Mouse (Mus musculus) kidney, embryonic 16.5 days (tissue): ENCODE results near the gene Ctnna2. TPM values are rescaled to one million over a fixed set of nuclear protein-coding genes. Genes with fewer than 3 reads are reported as not detected.

Experiments used
- ATAC-seq: fragments of 200-750 bp; cut with Nextera tagmentation; 2 replicates; pipeline ENCODE4 v1.8.0; 2017; ENCODE audit warnings: moderate TSS enrichment; ENCODE audit not compliant: low FRiP score, low TSS enrichment
- H3K27ac ChIP-seq: fragments of 300-500 bp; sonication (generic); 2 replicates; pipeline ENCODE4 v1.5.1; 2014; ENCODE audit warnings: low read length
- H3K27me3 ChIP-seq: fragments of 300-500 bp; sonication (generic); 2 replicates; pipeline ENCODE4 v1.6.1; 2014; ENCODE audit warnings: low read length, control low read depth, mixed read lengths; ENCODE audit not compliant: insufficient read depth
- H3K36me3 ChIP-seq: fragments of 300-500 bp; sonication (generic); 2 replicates; pipeline ENCODE4 v1.6.1; 2014; ENCODE audit warnings: low read length, control low read depth, mixed read lengths; ENCODE audit not compliant: insufficient read depth
- H3K4me1 ChIP-seq: fragments of 300-500 bp; sonication (generic); 2 replicates; pipeline ENCODE4 v1.6.1; 2014; ENCODE audit warnings: low read length, control low read depth, mixed read lengths; ENCODE audit not compliant: insufficient read depth
- H3K4me2 ChIP-seq: fragments of 300-500 bp; sonication (generic); replicated peaks from 2 replicates; pipeline ENCODE4 v1.6.1; 2014; ENCODE audit warnings: low read depth, low read length
- H3K4me3 ChIP-seq: fragments of 300-500 bp; sonication (generic); 2 replicates; pipeline ENCODE4 v1.5.1; 2014; ENCODE audit warnings: mild to moderate bottlenecking, low read length
- H3K9ac ChIP-seq: fragments of 300-500 bp; sonication (generic); replicated peaks from 2 replicates; pipeline ENCODE4 v1.6.1; 2014; ENCODE audit warnings: low read length
- H3K9me3 ChIP-seq: fragments of 300-500 bp; sonication (generic); 2 replicates; pipeline ENCODE4 v1.6.1; 2016; ENCODE audit warnings: low read length, control low read depth
- WGBS: fragments of 180-500 bp; shearing (Covaris S2); extraction: QIAGEN DNeasy Blood & Tissue Kit; methylation state at CpG from one replicate; pipeline ENCODE4 v1.1.7; 2014; 5-methylcytosine and 5-hydroxymethylcytosine counted together
- polyA plus RNA-seq: library from polyadenylated mRNA; unstranded; fragments of >200 nt; fragmentation: Nextera tagmentation; extraction: Ambion mirVana; gene quantifications from 2 replicates; pipeline ENCODE4 v1.2.1, GENCODE M21; 2015

Ctnna2 gene
- polyA plus RNA-seq, 1 experiment from 2014 or later, result 0.91 TPM

- H3K27me3 ChIP-seq, result no peaks in the 10 kb centered on the region
- no peaks in the 10 kb centered on the region for H3K4me1 ChIP-seq
- H3K4me3 ChIP-seq, result no peak overlapping the region
- H3K9ac ChIP-seq, result no peak overlapping the region
- no peaks in the 10 kb centered on the region for H3K36me3 ChIP-seq
- H3K9me3 ChIP-seq, result no peaks in the 10 kb centered on the region
- no peak overlapping the region for H3K27ac ChIP-seq
- H3K4me2 ChIP-seq, result no peak overlapping the region
- 23% methylated on average over 1 of the region's 1 CpGs for WGBS
- peak; percentile 51; the same call in 1 of the 2 replicates for ATAC-seq
Observed at GRCm38 (mm10) chr6:77742988-77743387, 236.5 kb downstream of the Ctnna2 start.

- no peak overlapping the region for H3K27ac ChIP-seq
- WGBS, result 77% methylated on average over 4 of the region's 4 CpGs
- ATAC-seq, result no peak
- H3K9me3 ChIP-seq, result no peaks in the 10 kb centered on the region
- H3K36me3 ChIP-seq, result no peaks in the 10 kb centered on the region
- no peak overlapping the region for H3K4me2 ChIP-seq
- no peaks in the 10 kb centered on the region for H3K4me1 ChIP-seq
- no peaks in the 10 kb centered on the region for H3K27me3 ChIP-seq
- no peak overlapping the region for H3K9ac ChIP-seq
- H3K4me3 ChIP-seq, result no peak overlapping the region
Observed at GRCm38 (mm10) chr6:77738640-77739039, 240.9 kb downstream of the Ctnna2 start.

DNA sequence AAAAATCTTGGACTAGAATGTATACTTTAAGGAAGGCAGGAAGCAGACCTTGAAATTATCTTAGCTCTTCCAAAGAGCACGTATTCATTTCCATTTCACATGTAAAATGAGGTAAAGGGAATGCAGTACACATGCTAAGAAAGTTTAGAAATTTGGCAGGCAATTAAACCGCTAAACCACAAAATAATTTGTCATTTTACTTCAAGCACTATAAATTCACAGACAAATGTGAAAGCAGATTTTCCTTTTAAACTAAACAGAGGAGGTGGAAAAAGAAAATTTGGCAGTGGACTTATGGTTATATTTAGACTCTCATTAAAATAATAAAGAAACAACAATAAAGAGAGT lies 254.6 kb downstream of the Ctnna2 start:
- Histone ChIP-seq H3K36me3 (no peaks in the 10 kb centered on the region), H3K4me1 (no peaks in the 10 kb centered on the region), H3K9me3 (no peaks in the 10 kb centered on the region), H3K4me2 (no peak overlapping the region), H3K27ac (no peak overlapping the region), H3K9ac (no peak overlapping the region), H3K4me3 (no peak overlapping the region), H3K27me3 (no peaks in the 10 kb centered on the region)
- WGBS, result 70% methylated on average over 2 of the region's 2 CpGs
- ATAC-seq, result no peak

DNA sequence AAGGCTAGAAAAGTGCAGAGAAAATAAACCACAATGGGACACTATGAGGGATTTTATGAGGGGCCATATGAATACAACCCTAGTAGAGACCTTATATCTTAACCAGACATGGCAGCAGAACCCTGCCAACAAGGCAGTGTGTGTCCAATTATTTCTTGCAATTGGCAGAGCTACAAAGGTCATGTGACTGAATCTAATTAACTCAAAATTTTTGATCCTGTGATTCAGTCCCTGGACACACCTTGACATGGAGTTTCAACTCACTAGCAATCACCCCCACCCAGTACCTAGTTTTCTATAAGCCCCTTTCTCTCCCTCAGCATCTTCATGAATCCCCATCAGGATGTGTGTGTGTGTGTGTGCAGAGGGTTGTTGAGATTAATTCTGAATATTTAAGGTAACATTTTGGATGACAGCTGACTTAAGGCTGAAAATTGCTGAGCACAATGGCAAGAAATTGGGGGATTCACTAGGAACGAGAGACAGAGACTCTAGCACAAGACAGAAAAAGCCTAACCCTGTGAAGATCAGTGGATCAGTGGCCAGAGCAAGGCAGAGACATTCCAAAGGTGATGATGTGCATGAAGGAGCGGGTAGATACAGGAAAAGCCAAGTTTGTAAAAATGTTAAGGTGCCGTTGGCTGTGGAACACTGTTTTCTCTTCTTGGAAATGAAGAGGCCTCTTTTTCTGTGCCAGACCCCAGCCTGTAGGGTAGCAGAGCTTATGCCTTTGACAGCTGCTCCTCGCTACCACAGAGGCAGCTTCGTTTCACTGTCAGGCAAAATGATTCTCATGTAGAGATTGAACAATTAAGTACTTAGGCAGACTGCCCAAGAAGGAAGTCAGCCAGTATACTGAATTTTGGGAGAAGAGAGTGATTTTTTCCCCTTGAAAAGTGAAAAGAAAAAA lies 255.2 kb downstream of the Ctnna2 start:
- H3K9ac ChIP-seq, result no peak overlapping the region
- ATAC-seq, result no peak
- no peaks in the 10 kb centered on the region for H3K9me3 ChIP-seq
- WGBS, result 73% methylated on average over 5 of the region's 5 CpGs
- H3K27me3 ChIP-seq, result no peaks in the 10 kb centered on the region
- H3K4me2 ChIP-seq, result no peak overlapping the region
- H3K27ac ChIP-seq, result no peak overlapping the region
- H3K4me3 ChIP-seq, result no peak overlapping the region
- no peaks in the 10 kb centered on the region for H3K4me1 ChIP-seq
- H3K36me3 ChIP-seq, result no peaks in the 10 kb centered on the region

GRCm38 (mm10) chr6:77694093-77694492 lies 285.4 kb downstream of the Ctnna2 start:
- no peak overlapping the region for H3K4me2 ChIP-seq
- H3K27me3 ChIP-seq, result no peaks in the 10 kb centered on the region
- no peaks in the 10 kb centered on the region for H3K4me1 ChIP-seq
- no peaks in the 10 kb centered on the region for H3K36me3 ChIP-seq
- H3K9me3 ChIP-seq, result no peaks in the 10 kb centered on the region
- ATAC-seq, result no peak
- H3K4me3 ChIP-seq, result no peak overlapping the region
- H3K27ac ChIP-seq, result no peak overlapping the region
- H3K9ac ChIP-seq, result no peak overlapping the region

GRCm38 (mm10) chr6:77687173-77687572 lies 292.3 kb downstream of the Ctnna2 start:
- ATAC-seq, result peak; percentile 59; the same call in 1 of the 2 replicates
- H3K27ac ChIP-seq, result no peak overlapping the region
- H3K27me3 ChIP-seq, result no peaks in the 10 kb centered on the region
- no peaks in the 10 kb centered on the region for H3K9me3 ChIP-seq
- WGBS, result 30% methylated on average over 1 of the region's 1 CpGs
- no peak overlapping the region for H3K4me3 ChIP-seq
- no peak overlapping the region for H3K9ac ChIP-seq
- H3K4me1 ChIP-seq, result no peaks in the 10 kb centered on the region
- H3K4me2 ChIP-seq, result no peak overlapping the region
- no peaks in the 10 kb centered on the region for H3K36me3 ChIP-seq

DNA sequence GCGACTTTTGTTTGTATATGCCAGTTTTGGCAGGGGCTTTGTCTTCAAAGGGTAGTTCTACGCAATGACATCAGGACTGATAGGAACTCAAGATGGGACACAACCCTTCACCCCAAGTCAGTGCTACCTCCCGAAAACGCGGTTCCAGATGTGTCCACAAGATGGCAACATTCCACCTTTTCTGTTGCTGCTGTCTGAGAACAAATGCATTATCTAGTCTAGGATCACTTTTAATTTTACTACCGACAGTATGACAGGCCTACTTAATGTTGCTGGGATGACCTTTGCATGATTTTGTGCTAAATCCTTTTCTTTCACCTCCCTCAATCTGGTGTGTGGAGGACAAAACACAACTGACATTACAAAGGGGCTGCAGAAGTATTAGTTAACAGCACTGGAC lies 329.4 kb downstream of the Ctnna2 start:
- WGBS, result 12% methylated on average over 6 of the region's 6 CpGs
- H3K36me3 ChIP-seq, result no peaks in the 10 kb centered on the region

DNA sequence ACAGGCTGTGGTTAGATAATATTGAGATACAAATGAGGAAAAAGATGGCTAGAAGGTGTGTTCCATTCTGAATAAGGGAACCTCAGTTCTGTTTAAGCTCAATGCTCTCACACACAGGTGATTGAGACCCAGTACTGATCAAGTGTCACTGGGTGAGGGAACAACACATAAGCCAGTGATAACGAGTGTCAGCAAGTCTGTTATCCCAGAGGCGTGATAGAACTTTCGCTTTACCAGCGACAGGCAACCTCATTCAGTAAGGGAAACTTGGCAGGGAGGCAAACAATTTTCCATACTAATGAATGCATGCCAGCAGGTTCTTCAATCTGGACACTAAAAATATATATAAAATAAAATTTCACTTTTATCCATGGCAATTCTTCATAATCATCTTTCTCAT lies 334.9 kb downstream of the Ctnna2 start:
- H3K9me3 ChIP-seq, result no peaks in the 10 kb centered on the region
- ATAC-seq, result no peak
- WGBS, result 85% methylated on average over 4 of the region's 4 CpGs

More for the DNA sequence above, 329.4 kb downstream of the Ctnna2 start:
- no peaks in the 10 kb centered on the region for H3K9me3 ChIP-seq
- H3K4me1 ChIP-seq, result no peaks in the 10 kb centered on the region
- no peaks in the 10 kb centered on the region for H3K27me3 ChIP-seq
- no peak; the same call in 1 of the 2 replicates for ATAC-seq
- no peak overlapping the region for H3K27ac ChIP-seq
- no peak overlapping the region for H3K4me3 ChIP-seq
- H3K9ac ChIP-seq, result no peak overlapping the region
- no peak overlapping the region for H3K4me2 ChIP-seq

GRCm38 (mm10) chr6:77638784-77639183 lies 340.7 kb downstream of the Ctnna2 start:
- Histone ChIP-seq H3K4me1 (no peaks in the 10 kb centered on the region), H3K27ac (no peak overlapping the region), H3K9ac (no peak overlapping the region), H3K9me3 (no peaks in the 10 kb centered on the region), H3K27me3 (no peaks in the 10 kb centered on the region), H3K36me3 (no peaks in the 10 kb centered on the region), H3K4me2 (no peak overlapping the region), H3K4me3 (no peak overlapping the region)
- no peak for ATAC-seq
- 60% methylated on average over 2 of the region's 2 CpGs for WGBS

More for the DNA sequence above, 334.9 kb downstream of the Ctnna2 start:
- Histone ChIP-seq H3K4me3 (no peak overlapping the region), H3K4me1 (no peaks in the 10 kb centered on the region), H3K4me2 (no peak overlapping the region), H3K27me3 (no peaks in the 10 kb centered on the region), H3K36me3 (no peaks in the 10 kb centered on the region), H3K27ac (no peak overlapping the region), H3K9ac (no peak overlapping the region)

GRCm38 (mm10) chr6:77633997-77634396 lies 345.5 kb downstream of the Ctnna2 start:
- Histone ChIP-seq H3K9ac (no peak overlapping the region), H3K9me3 (no peaks in the 10 kb centered on the region), H3K27ac (no peak overlapping the region), H3K4me3 (no peak overlapping the region), H3K4me2 (no peak overlapping the region), H3K27me3 (no peaks in the 10 kb centered on the region), H3K4me1 (no peaks in the 10 kb centered on the region), H3K36me3 (no peaks in the 10 kb centered on the region)
- no peak; the same call in 1 of the 2 replicates for ATAC-seq
- WGBS, result 25% methylated on average over 9 of the region's 9 CpGs
